Mouse (Mus musculus) midbrain, embryonic 16.5 days (tissue): ENCODE data around the gene Gm4981. TPM values are rescaled to one million over a fixed set of nuclear protein-coding genes. Genes with fewer than 3 reads are reported as not detected.
"Not testable (repeated sequence)": the region's sequence is repeated elsewhere in the genome, so short reads cannot be mapped to it uniquely, and the experiment has no call there.

Experiments
- ATAC-seq: fragments of 200-750 bp; cut with Nextera tagmentation; 2 replicates; pipeline ENCODE4 v1.8.0; 2017; ENCODE audit warnings: moderate TSS enrichment
- H3K27ac ChIP-seq: fragments of 300-500 bp; sonication (generic); 2 replicates; pipeline ENCODE4 v1.5.1; 2014; ENCODE audit warnings: mild to moderate bottlenecking, low read length, mixed read lengths
- H3K27me3 ChIP-seq: fragments of 300-500 bp; sonication (generic); 2 replicates; pipeline ENCODE4 v1.6.1; 2014; ENCODE audit warnings: low read depth, low read length, mixed read lengths; ENCODE audit not compliant: control insufficient read depth, insufficient read depth
- H3K36me3 ChIP-seq: fragments of 300-500 bp; sonication (generic); 2 replicates; pipeline ENCODE4 v1.6.1; 2014; ENCODE audit warnings: mild to moderate bottlenecking, low read length, moderate library complexity, mixed read lengths; ENCODE audit not compliant: control insufficient read depth, insufficient read depth
- H3K4me1 ChIP-seq: fragments of 300-500 bp; sonication (generic); 2 replicates; pipeline ENCODE4 v1.6.1; 2014; ENCODE audit warnings: mild to moderate bottlenecking, low read length, mixed read lengths; ENCODE audit not compliant: control insufficient read depth, insufficient read depth
- H3K4me2 ChIP-seq: fragments of 300-500 bp; sonication (generic); 2 replicates; pipeline ENCODE4 v1.6.1; 2014; ENCODE audit warnings: mild to moderate bottlenecking, low read length, mixed read lengths
- H3K4me3 ChIP-seq: fragments of 300-500 bp; sonication (generic); 2 replicates; pipeline ENCODE4 v1.5.1; 2014; ENCODE audit warnings: low read depth, mild to moderate bottlenecking, low read length, moderate library complexity, mixed read lengths
- H3K9ac ChIP-seq: fragments of 300-500 bp; sonication (generic); 2 replicates; pipeline ENCODE4 v1.6.1; 2014; ENCODE audit warnings: low read depth, low read length, mixed read lengths
- H3K9me3 ChIP-seq: fragments of 300-500 bp; sonication (generic); replicated peaks from 2 replicates; pipeline ENCODE4 v1.6.1; 2014; ENCODE audit warnings: mild to moderate bottlenecking, low read length, mixed read lengths; ENCODE audit not compliant: control insufficient read depth, poor library complexity, severe bottlenecking
- WGBS: fragments of 180-500 bp; shearing (Covaris S2); extraction: QIAGEN DNeasy Blood & Tissue Kit; methylation state at CpG from one replicate; pipeline ENCODE4 v1.1.7; 2014; 5-methylcytosine and 5-hydroxymethylcytosine counted together
- polyA plus RNA-seq: library from polyadenylated mRNA; unstranded; fragments of >200 nt; fragmentation: Nextera tagmentation; extraction: Ambion mirVana; gene quantifications from 2 replicates; pipeline ENCODE4 v1.2.1, GENCODE M21; 2015

Gene Gm4981
- polyA plus RNA-seq, 1 experiment from 2014 or later: not detected

GRCm38 (mm10) chr10:58233740-58234121, 2.8 kb downstream of the Gm4981 start:
- not testable (repeated sequence) for H3K4me1 ChIP-seq, ATAC-seq, H3K4me2 ChIP-seq, H3K27me3 ChIP-seq, H3K36me3 ChIP-seq, H3K4me3 ChIP-seq, H3K27ac ChIP-seq, H3K9me3 ChIP-seq, H3K9ac ChIP-seq

DNA sequence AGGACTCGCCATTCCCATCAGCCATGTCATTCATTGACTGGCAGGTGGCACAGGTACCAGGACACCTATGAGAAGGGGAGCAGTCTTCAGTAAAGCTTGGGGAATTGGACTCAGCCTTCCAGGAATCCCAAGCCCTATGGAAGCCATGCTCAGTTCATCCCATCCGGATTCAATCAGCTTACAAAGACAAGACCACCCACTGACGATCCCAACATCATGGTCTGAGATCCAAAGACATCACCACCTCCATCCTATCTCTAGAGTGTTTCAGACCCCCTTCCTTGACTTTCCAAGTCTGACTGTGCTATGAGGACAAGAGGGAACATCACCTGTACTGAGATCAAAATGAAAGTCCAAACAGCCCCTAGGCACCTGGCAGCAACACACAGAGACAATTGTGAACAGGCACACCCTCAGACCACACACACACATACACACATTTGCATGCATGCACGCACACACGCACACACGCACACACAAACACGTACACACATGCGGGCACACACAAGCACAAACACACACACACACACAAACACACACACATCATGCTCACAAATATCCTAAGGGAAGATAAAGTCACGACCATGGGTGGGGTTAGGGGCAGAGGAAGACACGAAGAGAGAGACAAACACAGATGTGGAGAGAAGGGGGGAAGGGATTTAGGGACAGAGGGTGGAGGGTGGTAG, 3.3 kb downstream of the Gm4981 start:
- peak; percentile 61 for ATAC-seq

GRCm38 (mm10) chr10:58232641-58232969, 3.9 kb downstream of the Gm4981 start, which contains the start of gene Duxf3:
Gene Duxf3, minus strand, starts transcription at chr10:58232675.
- peak; percentile 68 for ATAC-seq
- 78% methylated on average over 5 of the region's 8 CpGs for WGBS
- not testable (repeated sequence) for H3K9me3 ChIP-seq, H3K36me3 ChIP-seq, H3K4me1 ChIP-seq, H3K4me2 ChIP-seq, H3K27me3 ChIP-seq, H3K9ac ChIP-seq, H3K4me3 ChIP-seq, H3K27ac ChIP-seq

More for the DNA sequence above, 3.3 kb downstream of the Gm4981 start:
- not testable (repeated sequence) for H3K9ac ChIP-seq, H3K36me3 ChIP-seq, H3K27ac ChIP-seq, H3K4me2 ChIP-seq, H3K27me3 ChIP-seq, H3K4me1 ChIP-seq, H3K4me3 ChIP-seq, H3K9me3 ChIP-seq
- 78% methylated on average over 9 of the region's 10 CpGs for WGBS

- not testable (repeated sequence) for H3K4me1 ChIP-seq, H3K9me3 ChIP-seq, H3K36me3 ChIP-seq, H3K9ac ChIP-seq, H3K27me3 ChIP-seq, H3K4me3 ChIP-seq, H3K4me2 ChIP-seq, H3K27ac ChIP-seq
- peak; percentile 81 for ATAC-seq
- 88% methylated on average over 31 of the region's 35 CpGs for WGBS
Measured at GRCm38 (mm10) chr10:58231779-58232640, 4.5 kb downstream of the Gm4981 start.

GRCm38 (mm10) chr10:58231088-58231487, 5.4 kb downstream of the Gm4981 start:
- H3K4me2 ChIP-seq, H3K27me3 ChIP-seq, H3K4me1 ChIP-seq, H3K9ac ChIP-seq, H3K27ac ChIP-seq, H3K4me3 ChIP-seq, H3K9me3 ChIP-seq, H3K36me3 ChIP-seq: not testable (repeated sequence)
- peak; percentile 34 for ATAC-seq
- WGBS: 80% methylated on average over 5 of the region's 7 CpGs

DNA sequence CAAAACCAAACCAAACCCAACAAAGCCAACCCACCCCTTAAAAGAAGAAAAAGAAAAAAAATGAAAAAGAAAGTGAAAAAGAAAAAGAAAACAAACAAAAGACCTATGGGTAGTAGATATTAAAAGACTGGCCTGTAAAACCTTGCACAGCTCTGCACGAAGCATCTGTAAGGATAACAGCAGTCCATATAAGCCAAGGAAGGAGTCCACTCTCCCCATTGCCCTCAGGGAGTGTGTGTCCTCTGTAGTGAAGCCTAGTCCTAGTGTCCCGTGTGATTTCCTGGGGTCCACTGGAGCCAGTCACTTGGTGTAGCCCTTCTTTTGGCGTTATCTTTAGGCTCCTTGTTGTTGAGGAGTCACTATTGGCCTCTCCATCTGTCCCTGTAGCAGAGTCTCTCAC, 6.5 kb downstream of the Gm4981 start:
- H3K36me3 ChIP-seq, ATAC-seq, H3K27ac ChIP-seq, H3K9ac ChIP-seq, H3K9me3 ChIP-seq, H3K27me3 ChIP-seq, H3K4me3 ChIP-seq, H3K4me1 ChIP-seq, H3K4me2 ChIP-seq: not testable (repeated sequence)
- 64% methylated on average over 3 of the region's 3 CpGs for WGBS

DNA sequence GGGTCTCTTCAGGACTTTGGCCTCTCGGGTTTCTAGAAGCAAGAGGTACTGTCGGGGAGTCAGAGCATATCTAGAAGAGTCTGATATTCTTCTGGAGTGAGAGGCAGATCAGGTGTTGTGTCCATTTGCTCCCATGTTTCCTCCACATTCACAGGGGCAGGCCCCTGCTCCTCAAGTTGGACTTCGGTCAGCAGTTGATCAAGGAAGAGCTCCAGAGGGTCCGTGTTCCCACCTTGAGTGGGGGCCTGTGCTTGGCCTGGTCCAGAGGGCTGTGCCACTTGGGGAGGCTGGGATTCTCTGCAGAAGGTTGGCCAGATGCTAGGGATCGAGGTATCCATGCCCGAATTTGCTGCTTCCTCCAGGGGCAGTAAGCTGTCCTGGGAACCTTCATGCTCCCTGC, 8.7 kb downstream of the Gm4981 start:
- 85% methylated on average over 2 of the region's 6 CpGs for WGBS
- H3K4me2 ChIP-seq, H3K4me1 ChIP-seq, H3K27me3 ChIP-seq, H3K9me3 ChIP-seq, H3K4me3 ChIP-seq, H3K27ac ChIP-seq, H3K9ac ChIP-seq, H3K36me3 ChIP-seq, ATAC-seq: not testable (repeated sequence)

- H3K9me3 ChIP-seq, H3K27me3 ChIP-seq, ATAC-seq, H3K36me3 ChIP-seq, H3K4me2 ChIP-seq, H3K9ac ChIP-seq, H3K4me3 ChIP-seq, H3K4me1 ChIP-seq, H3K27ac ChIP-seq: not testable (repeated sequence)
- 85% methylated on average over 4 of the region's 4 CpGs for WGBS
Measured at GRCm38 (mm10) chr10:58226357-58226756, 10.1 kb downstream of the Gm4981 start.
